Mouse (Mus musculus) midbrain, embryonic 14.5 days (tissue): ENCODE results near the gene Tcf7l2. TPM values are rescaled to one million over a fixed set of nuclear protein-coding genes. Genes with fewer than 3 reads are reported as not detected.
A peak's percentile ranks its signal among the peaks of the same experiment; 100 is the strongest.

Experiments
- ATAC-seq: fragments of 200-750 bp; cut with Nextera tagmentation; 2 replicates; pipeline ENCODE4 v1.8.0; 2017; ENCODE audit warnings: moderate number of reproducible peaks, moderate library complexity; ENCODE audit not compliant: low FRiP score, low TSS enrichment
- DNase-seq: peaks from one replicate; pipeline ENCODE4 v3.0.0-alpha.2; 2015
- H3K27ac ChIP-seq: fragments of 300-500 bp; sonication (generic); replicated peaks from 2 replicates; pipeline ENCODE4 v1.5.1; 2014; ENCODE audit warnings: mild to moderate bottlenecking, low read depth, low read length, moderate library complexity
- H3K27me3 ChIP-seq: fragments of 300-500 bp; sonication (generic); 2 replicates; pipeline ENCODE4 v1.6.1; 2014; ENCODE audit warnings: low read length, control low read depth, mixed read lengths; ENCODE audit not compliant: control insufficient read depth, insufficient read depth
- H3K36me3 ChIP-seq: fragments of 300-500 bp; sonication (generic); 2 replicates; pipeline ENCODE4 v1.6.1; 2014; ENCODE audit warnings: low read length, control low read depth; ENCODE audit not compliant: control insufficient read depth, insufficient read depth
- H3K4me1 ChIP-seq: fragments of 300-500 bp; sonication (generic); 2 replicates; pipeline ENCODE4 v1.6.1; 2014; ENCODE audit warnings: mild to moderate bottlenecking, antibody characterized with exemption, low read length, control low read depth; ENCODE audit not compliant: control insufficient read depth, insufficient read depth
- H3K4me2 ChIP-seq: fragments of 300-500 bp; sonication (generic); 2 replicates; pipeline ENCODE4 v1.6.1; 2014; ENCODE audit warnings: mild to moderate bottlenecking, low read length, moderate library complexity
- H3K4me3 ChIP-seq: fragments of 300-500 bp; sonication (generic); replicated peaks from 2 replicates; pipeline ENCODE4 v1.5.1; 2014; ENCODE audit warnings: low read depth, low read length
- H3K9ac ChIP-seq: fragments of 300-500 bp; sonication (generic); replicated peaks from 2 replicates; pipeline ENCODE4 v1.6.1; 2014; ENCODE audit warnings: mild to moderate bottlenecking, low read length, moderate library complexity
- H3K9me3 ChIP-seq: fragments of 300-500 bp; sonication (generic); 2 replicates; pipeline ENCODE4 v1.6.1; 2016; ENCODE audit warnings: low read length, control low read depth, mixed read lengths; ENCODE audit not compliant: control insufficient read depth
- WGBS: fragments of 180-500 bp; shearing (Covaris S2); extraction: QIAGEN DNeasy Blood & Tissue Kit; methylation state at CpG from one replicate; pipeline ENCODE4 v1.1.7; 2014; 5-methylcytosine and 5-hydroxymethylcytosine counted together
- polyA plus RNA-seq: library from polyadenylated mRNA; unstranded; fragments of >200 nt; fragmentation: Nextera tagmentation; extraction: Ambion mirVana; gene quantifications from 2 replicates; pipeline ENCODE4 v1.2.1, GENCODE M21; 2014

Gene Tcf7l2
- polyA plus RNA-seq, 1 experiment from 2014 or later = 768 TPM

DNA sequence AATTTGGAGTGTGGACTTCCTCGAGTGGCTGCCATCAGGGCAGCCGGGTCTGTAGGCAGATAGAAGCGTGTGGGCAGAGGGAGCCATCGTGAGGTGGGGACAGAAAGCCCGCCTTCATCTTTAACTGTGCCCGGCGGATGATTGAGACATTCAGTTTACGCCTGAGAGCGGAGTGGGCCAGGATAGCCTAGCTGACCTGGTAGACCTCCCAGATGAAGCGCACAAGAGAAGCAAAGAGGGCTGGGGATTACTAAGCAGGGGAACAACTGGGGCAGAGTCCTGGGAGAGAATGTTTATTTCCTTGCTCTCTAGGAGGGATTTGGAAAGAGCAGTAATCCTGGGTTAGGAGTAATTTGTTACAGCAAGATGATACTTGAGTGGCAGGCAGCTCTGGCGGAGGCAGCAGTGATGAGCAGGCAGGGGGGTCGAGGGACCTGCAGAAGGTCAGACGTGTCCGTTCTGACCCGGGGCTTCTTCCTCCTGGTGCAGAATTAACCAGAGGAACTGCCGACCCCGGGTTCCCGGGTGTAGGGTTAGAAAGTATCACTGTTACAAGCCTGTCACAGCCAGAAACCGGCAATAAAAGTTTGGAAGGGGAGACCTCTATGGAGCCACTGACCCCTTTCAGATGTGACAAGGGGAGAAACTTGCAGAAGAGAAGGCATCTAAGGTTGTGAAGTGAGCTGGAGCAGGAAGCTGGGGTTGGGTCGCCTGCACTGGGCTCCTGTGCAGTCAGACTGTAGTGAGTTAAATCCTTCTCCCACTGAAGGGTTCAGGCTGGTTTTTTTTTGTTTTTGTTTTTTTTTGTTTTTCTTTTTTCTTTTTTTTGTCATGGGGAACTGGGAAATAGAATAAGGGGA is 65.8 kb downstream of the Tcf7l2 start:
- no peaks in the 10 kb centered on the region for H3K27me3 ChIP-seq
- no peaks in the 10 kb centered on the region for H3K9me3 ChIP-seq
- no peak overlapping the region for H3K4me3 ChIP-seq
- H3K4me1 ChIP-seq = peaks cover 9% of the 10 kb centered on the region
- H3K9ac ChIP-seq = no peak overlapping the region; the same call in 1 of the 2 replicates
- no peak overlapping the region for H3K27ac ChIP-seq
- H3K4me2 ChIP-seq = no peak overlapping the region
- peak; percentile 42 for DNase-seq
- ATAC-seq = no peak
- 15% methylated on average over 20 of the region's 20 CpGs for WGBS
- no peaks in the 10 kb centered on the region for H3K36me3 ChIP-seq

DNA sequence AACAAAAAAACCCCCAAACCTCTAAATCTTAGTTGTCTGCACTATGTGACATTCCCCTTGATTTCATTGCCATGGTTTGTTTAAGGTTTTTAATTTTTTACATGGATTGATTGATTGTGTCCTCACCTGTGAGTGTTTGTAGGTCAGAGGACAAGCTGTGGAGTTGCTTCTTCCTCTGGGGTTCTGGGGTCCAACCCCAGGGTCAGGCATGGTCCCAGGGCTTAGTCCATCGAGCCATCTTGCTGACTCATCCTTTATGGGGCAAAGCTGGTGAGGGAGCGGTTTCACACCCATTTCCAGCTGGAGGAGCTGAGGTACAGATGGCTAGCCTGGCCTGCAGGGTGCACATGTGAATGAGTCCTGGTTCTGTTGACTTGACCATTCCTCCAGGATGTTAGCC is 66.7 kb downstream of the Tcf7l2 start:
- H3K27ac ChIP-seq = no peak overlapping the region
- H3K4me3 ChIP-seq = no peak overlapping the region
- no peaks in the 10 kb centered on the region for H3K36me3 ChIP-seq
- ATAC-seq (no peak), DNase-seq (no peak)
- no peak overlapping the region for H3K9ac ChIP-seq
- H3K4me2 ChIP-seq = no peak overlapping the region
- H3K27me3 ChIP-seq = no peaks in the 10 kb centered on the region
- 97% methylated on average over 2 of the region's 2 CpGs for WGBS
- no peaks in the 10 kb centered on the region for H3K9me3 ChIP-seq
- peaks cover 9% of the 10 kb centered on the region for H3K4me1 ChIP-seq

- ATAC-seq (no peak), DNase-seq (no peak)
- Histone ChIP-seq H3K27ac (no peak overlapping the region), H3K4me3 (no peak overlapping the region), H3K9ac (no peak overlapping the region), H3K27me3 (no peaks in the 10 kb centered on the region), H3K9me3 (no peaks in the 10 kb centered on the region), H3K4me1 (peaks cover 5% of the 10 kb centered on the region), H3K36me3 (no peaks in the 10 kb centered on the region), H3K4me2 (no peak overlapping the region)
- 97% methylated on average over 4 of the region's 4 CpGs for WGBS
Measured at GRCm38 (mm10) chr19:55809539-55809938, 67.9 kb downstream of the Tcf7l2 start.

DNA sequence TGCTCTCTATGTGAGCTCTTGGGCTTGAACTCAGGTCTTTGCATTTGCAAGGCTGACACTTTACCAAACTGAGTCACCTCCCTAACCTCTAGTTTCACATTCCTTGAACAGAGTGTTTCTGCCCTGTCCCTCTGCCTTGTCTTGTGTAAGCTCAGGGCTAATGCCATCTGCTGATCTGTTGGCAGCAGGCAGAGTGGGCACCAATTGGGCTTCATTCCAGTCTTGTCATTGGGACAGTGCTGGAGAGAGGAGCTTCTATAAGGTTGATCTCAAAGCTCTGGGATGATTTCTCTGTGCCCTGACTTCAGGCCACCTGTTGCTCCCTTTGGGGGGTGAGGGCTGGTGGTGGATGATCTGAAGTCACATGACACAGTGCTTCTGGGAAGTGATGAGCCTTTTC is 70.6 kb downstream of the Tcf7l2 start:
- no peak for DNase-seq
- no peaks in the 10 kb centered on the region for H3K27me3 ChIP-seq
- H3K4me1 ChIP-seq = 0 out of 2 replicates have a peak, but pooled peaks cover 4% of the 10 kb centered on the region
- no peak overlapping the region for H3K4me2 ChIP-seq
- no peak for ATAC-seq
- H3K36me3 ChIP-seq = no peaks in the 10 kb centered on the region
- H3K9ac ChIP-seq = no peak overlapping the region
- no peak overlapping the region for H3K4me3 ChIP-seq
- no peaks in the 10 kb centered on the region for H3K9me3 ChIP-seq
- H3K27ac ChIP-seq = no peak overlapping the region

- Histone ChIP-seq H3K27me3 (no peaks in the 10 kb centered on the region), H3K9me3 (no peaks in the 10 kb centered on the region), H3K9ac (no peak overlapping the region), H3K4me2 (no peak overlapping the region), H3K4me1 (0 out of 2 replicates have a peak, but pooled peaks cover 4% of the 10 kb centered on the region), H3K4me3 (no peak overlapping the region), H3K27ac (no peak overlapping the region), H3K36me3 (peaks cover 9% of the 10 kb centered on the region)
- WGBS = 86% methylated on average over 15 of the region's 15 CpGs
- ATAC-seq (no peak), DNase-seq (no peak)
Measured at GRCm38 (mm10) chr19:55815010-55815790, 73.6 kb downstream of the Tcf7l2 start.

DNA sequence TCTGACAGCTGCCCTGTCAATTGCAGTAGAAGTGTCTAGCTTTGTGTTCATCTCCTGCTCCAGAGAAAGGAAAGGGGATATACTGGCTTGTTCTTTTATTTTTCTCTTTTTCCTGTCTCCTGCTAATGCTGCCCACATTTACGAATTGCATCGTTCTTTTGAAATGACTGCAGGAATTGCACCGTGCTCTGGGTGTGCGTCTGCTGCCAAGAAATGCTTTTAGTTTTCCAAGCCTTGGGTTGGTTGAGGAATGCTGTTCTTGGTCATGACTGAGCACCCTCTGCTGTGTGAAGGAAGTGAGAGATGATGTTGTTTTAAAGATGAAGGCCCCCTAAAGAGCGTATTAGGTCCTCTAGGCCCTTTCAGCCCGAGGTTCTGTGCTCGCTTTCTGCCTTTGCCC is 75.4 kb downstream of the Tcf7l2 start:
- Histone ChIP-seq H3K4me1 (0 out of 2 replicates have a peak, but pooled peaks cover 4% of the 10 kb centered on the region), H3K27ac (no peak overlapping the region), H3K4me2 (no peak overlapping the region), H3K9me3 (no peaks in the 10 kb centered on the region), H3K36me3 (peaks cover 12% of the 10 kb centered on the region), H3K27me3 (no peaks in the 10 kb centered on the region), H3K4me3 (no peak overlapping the region), H3K9ac (no peak overlapping the region)
- 86% methylated on average over 7 of the region's 7 CpGs for WGBS
- DNase-seq (no peak), ATAC-seq (no peak)

DNA sequence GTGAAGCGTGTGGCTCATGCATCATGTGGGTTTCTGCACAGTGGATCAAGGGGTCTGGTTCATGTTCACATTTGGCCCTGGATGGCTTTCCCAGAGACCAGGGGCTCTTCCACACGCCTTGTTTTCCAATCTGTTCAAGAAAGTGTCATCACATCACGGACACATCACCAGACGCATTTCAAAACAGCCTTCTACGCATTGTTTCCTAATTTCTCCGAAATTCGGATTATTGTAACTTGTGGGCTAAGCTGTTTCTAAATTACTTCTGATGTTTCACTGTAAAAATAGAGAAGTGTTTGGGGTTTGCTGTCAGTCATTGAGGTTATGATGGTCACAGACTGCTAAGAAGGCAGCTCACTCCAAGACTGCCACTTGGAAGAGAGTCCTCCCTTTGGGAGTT is 78.6 kb downstream of the Tcf7l2 start:
- ATAC-seq = no peak
- Histone ChIP-seq H3K9me3 (no peaks in the 10 kb centered on the region), H3K4me1 (peaks cover 4% of the 10 kb centered on the region; the same call in 1 of the 2 replicates), H3K27ac (no peak overlapping the region), H3K27me3 (no peaks in the 10 kb centered on the region), H3K4me3 (no peak overlapping the region), H3K36me3 (peaks cover 12% of the 10 kb centered on the region), H3K9ac (no peak overlapping the region), H3K4me2 (no peak overlapping the region)
- 96% methylated on average over 7 of the region's 7 CpGs for WGBS
- no peak for DNase-seq

DNA sequence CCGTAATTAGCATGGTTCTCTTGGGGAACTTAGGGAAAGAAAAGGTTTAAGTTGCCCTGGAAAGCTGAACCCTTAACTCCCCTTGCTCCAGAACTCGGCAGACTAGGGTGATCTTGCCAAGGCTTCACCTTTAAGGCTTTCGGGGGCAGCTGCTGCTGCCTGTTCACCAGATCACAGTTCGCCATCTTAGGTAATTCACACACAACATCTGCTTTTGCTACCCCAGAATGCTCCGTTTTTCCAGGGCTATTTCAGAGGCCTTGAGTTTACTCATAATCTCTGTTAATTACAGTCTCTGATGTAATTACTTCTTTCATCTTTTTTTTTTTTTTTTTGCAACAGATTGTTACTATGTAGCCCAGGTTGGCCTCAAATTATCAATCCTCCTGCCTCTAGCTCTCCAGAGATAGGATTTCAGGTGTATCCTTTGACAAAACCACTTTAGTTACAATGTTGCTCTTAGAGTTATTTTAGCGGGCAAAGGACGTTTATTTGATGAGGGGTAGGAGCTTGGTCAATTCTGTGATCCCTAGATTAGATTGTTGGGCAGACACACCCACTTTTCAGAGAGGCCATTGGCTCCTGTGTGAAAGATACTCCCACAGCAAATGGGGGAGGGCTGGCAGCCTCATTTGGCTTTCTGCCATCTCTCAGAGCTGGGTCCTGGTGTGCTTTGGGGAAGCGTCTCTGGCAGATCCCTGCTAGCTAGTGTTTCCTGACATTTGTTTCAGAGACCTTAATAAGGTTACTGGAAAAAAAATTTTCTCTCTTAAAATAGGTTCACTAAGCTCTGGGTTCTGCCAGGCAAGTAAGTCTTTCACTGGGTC is 83.6 kb downstream of the Tcf7l2 start:
- no peaks in the 10 kb centered on the region for H3K9me3 ChIP-seq
- H3K36me3 ChIP-seq = 0 out of 2 replicates have a peak, but pooled peaks cover 4% of the 10 kb centered on the region
- WGBS = 65% methylated on average over 8 of the region's 8 CpGs
- DNase-seq (peak; percentile 58), ATAC-seq (no peak)
- no peak overlapping the region for H3K27ac ChIP-seq
- H3K9ac ChIP-seq = no peak overlapping the region
- H3K27me3 ChIP-seq = no peaks in the 10 kb centered on the region
- H3K4me1 ChIP-seq = peaks cover 14% of the 10 kb centered on the region
- H3K4me2 ChIP-seq = no peak overlapping the region
- H3K4me3 ChIP-seq = no peak overlapping the region
